25 mouse cellular contexts compared by ENCODE assay signal in genomic region chr17:34346041-34346440, GRCm38 (mm10). TPM values are rescaled to one million over a fixed set of nuclear protein-coding genes. Genes with fewer than 3 reads are reported as not detected.
"Had no signal": no experiment of that assay in that cellular context is flagged by ENCODE, and none has a peak within 500 bp of the region (broad histone marks: within the 10 kb centered on the region; RNA-seq: fewer than 3 reads in every experiment).

No protein-coding gene starts in this region.

- H3K4me1 ChIP-seq: intestine, embryonic 15.5 days; limb, embryonic 10.5 days; liver, embryonic 15.5 days; midbrain, embryonic 12.5 days; neural tube, embryonic 13.5 days had no signal

- H3K9ac ChIP-seq: intestine, embryonic 15.5 days; liver, embryonic 15.5 days; midbrain, embryonic 12.5 days; neural tube, embryonic 13.5 days had no signal

- H3K4me3 ChIP-seq: intestine, embryonic 15.5 days; left cerebral cortex, adult 2 months; limb, embryonic 10.5 days; liver, embryonic 15.5 days; midbrain, embryonic 12.5 days; neural tube, embryonic 13.5 days had no signal

- H3K27ac ChIP-seq: intestine, embryonic 15.5 days; left cerebral cortex, adult 2 months; limb, embryonic 10.5 days; liver, embryonic 15.5 days; midbrain, embryonic 12.5 days; neural tube, embryonic 13.5 days; stomach, postnatal 0 days had no signal

- H3K36me3 ChIP-seq: intestine, embryonic 15.5 days; limb, embryonic 10.5 days; liver, embryonic 15.5 days; midbrain, embryonic 12.5 days; neural tube, embryonic 13.5 days had no signal

- H3K4me2 ChIP-seq: intestine, embryonic 15.5 days; liver, embryonic 11.5 days; liver, embryonic 15.5 days; midbrain, embryonic 12.5 days; neural tube, embryonic 13.5 days had no signal

- DNase-seq: kidney, adult 18-20 months; kidney, postnatal 10 days; kidney, postnatal 4 days; lung, adult 2 months; retina, postnatal 1 day; right cerebral cortex, postnatal 4 days; spleen, adult 18-20 months; thymus, adult 18-20 months; thymus, postnatal 14 days had no signal

- H3K27me3 ChIP-seq: intestine, embryonic 15.5 days had no signal

- ATAC-seq: intestine, embryonic 15.5 days; lung, postnatal 0 days; midbrain, embryonic 16.5 days had no signal

- H3K9me3 ChIP-seq: intestine, embryonic 15.5 days; limb, embryonic 10.5 days; liver, embryonic 15.5 days; midbrain, embryonic 12.5 days; neural tube, embryonic 13.5 days had no signal

RNA-seq across cellular contexts. Expression of gene Btnl2, which starts 8.6 kb away (rescaled TPM):
- total RNA-seq: megakaryocyte-erythroid progenitor cell, adult 5-6 weeks had no signal
- polyA plus RNA-seq: limb, embryonic 10.5 days; liver, embryonic 11.5 days; lung, postnatal 0 days; neural tube, embryonic 13.5 days had no signal

RNA-seq across cellular contexts. Expression of gene H2-Eb2, which starts 20.6 kb away (rescaled TPM):
- total RNA-seq: layer of hippocampus, postnatal 25 days; left cerebral cortex, adult 2 months; left cerebral cortex, postnatal 14 days had no signal
- polyA plus RNA-seq: intestine, embryonic 15.5 days; limb, embryonic 10.5 days; limb, embryonic 14.5 days; liver, embryonic 11.5 days; liver, embryonic 15.5 days; lung, postnatal 0 days; midbrain, embryonic 12.5 days; stomach, postnatal 0 days had no signal

RNA-seq across cellular contexts. Expression of gene Btnl1, which starts 30.9 kb away (rescaled TPM):
- total RNA-seq: layer of hippocampus, postnatal 25 days; left cerebral cortex, adult 2 months; left cerebral cortex, postnatal 14 days; megakaryocyte-erythroid progenitor cell, adult 5-6 weeks had no signal
- polyA plus RNA-seq: kidney, embryonic 14.5 days; limb, embryonic 10.5 days; limb, embryonic 14.5 days; liver, embryonic 11.5 days; liver, embryonic 15.5 days; lung, postnatal 0 days; midbrain, embryonic 12.5 days; midbrain, embryonic 16.5 days; neural tube, embryonic 13.5 days; urinary bladder, adult 2 months had no signal

RNA-seq across cellular contexts. Expression of gene BC051142, which starts 52.6 kb away (rescaled TPM):
- polyA plus RNA-seq: liver, embryonic 15.5 days had no signal
